Mouse (Mus musculus): ENCODE results near the gene Unc13d.

GRCm38 (mm10) chr11:116126261-116126660 is 48.5 kb upstream of the Unc13d start:
- TF ChIP-seq CTCF (IDR thresholded peaks at IDR 0.05; ENCODE audit: insufficient read depth, low read length) (no peak), POLR2A (IDR thresholded peaks at IDR 0.05; ENCODE audit: borderline replicate concordance, extremely low read depth, low read depth, low read length) (no peak)

Data from lung, adult 2 months (tissue).